Mouse (Mus musculus): ENCODE measurements around the gene Azgp1. TPM values are rescaled to one million over a fixed set of nuclear protein-coding genes. Genes with fewer than 3 reads are reported as not detected.
"Not testable (repeated sequence)": the region's sequence is repeated elsewhere in the genome, so short reads cannot be mapped to it uniquely, and the experiment has no call there.

The Azgp1 gene
- not detected in 2 replicates for polyA plus RNA-seq (2016; fragmentation: Nextera tagmentation; extraction: Ambion mirVana)

DNA sequence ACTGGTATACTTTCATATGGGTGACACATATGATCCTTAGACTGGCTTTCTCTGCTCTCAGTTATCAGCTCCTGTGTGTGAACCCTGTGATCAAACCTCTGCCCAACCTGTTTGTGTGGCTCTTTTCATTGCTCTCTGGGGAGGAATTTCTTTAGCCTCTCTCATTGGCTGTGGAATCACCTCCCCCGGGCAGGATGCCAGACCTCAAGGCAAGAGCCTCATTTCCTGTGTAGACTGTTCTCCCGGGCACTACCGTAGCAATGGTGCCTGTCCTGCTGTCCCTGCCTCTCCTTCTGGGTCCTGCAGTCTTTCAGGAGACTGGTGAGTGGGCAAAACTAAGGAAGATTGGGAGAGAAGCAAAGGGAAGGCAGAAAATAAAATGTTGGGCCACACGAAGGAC is at the start of gene Azgp1:
Gene Azgp1, plus strand, starts transcription at position 221 of the 400 bp plus-strand sequence.
- H3K27me3 ChIP-seq (replicated peaks) = no peaks in the 10 kb centered on the region
- ATAC-seq = no peak

DNA sequence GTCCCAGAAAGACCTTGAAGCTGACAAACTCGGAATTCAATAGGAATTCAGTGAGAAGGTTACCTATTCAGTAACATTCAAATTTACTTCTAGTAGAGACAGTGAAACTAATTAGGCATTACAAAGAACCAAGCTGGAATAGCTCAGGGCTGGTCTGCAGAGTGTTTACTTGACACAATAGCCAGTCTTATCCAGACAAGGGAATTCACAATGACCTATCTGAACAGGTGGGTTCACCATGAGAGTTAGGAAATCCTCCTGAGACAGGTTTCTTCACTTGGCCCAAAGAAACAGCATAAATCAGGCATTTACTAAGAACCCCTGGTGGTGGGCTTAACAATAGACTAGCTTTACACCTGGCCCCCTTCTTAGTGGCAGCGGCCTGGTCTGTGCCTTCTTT is 47.4 kb upstream of the Azgp1 start:
- H3K4me3 ChIP-seq; H3K4me1 ChIP-seq; H3K4me2 ChIP-seq; H3K9ac ChIP-seq; H3K27ac ChIP-seq; ATAC-seq; H3K9me3 ChIP-seq (replicated peaks); H3K27me3 ChIP-seq (replicated peaks); H3K36me3 ChIP-seq: not testable (repeated sequence)
- 48% methylated on average over 2 of the region's 2 CpGs for WGBS (ENCODE audit: insufficient replicate concordance)

More for the DNA sequence above, at the start of gene Azgp1:
- 51% methylated on average over 4 of the region's 4 CpGs for WGBS (ENCODE audit: insufficient replicate concordance)
- H3K4me2 ChIP-seq = no peak within 1 kb of the TSS
- no peak within 1 kb of the TSS for H3K9ac ChIP-seq
- no peaks in the 10 kb centered on the region for H3K9me3 ChIP-seq (replicated peaks)
- H3K27ac ChIP-seq = no peak within 1 kb of the TSS
- no peak within 1 kb of the TSS for H3K4me3 ChIP-seq
- H3K4me1 ChIP-seq = no peaks in the 10 kb centered on the region
- H3K36me3 ChIP-seq = no peaks in the 10 kb centered on the region

DNA sequence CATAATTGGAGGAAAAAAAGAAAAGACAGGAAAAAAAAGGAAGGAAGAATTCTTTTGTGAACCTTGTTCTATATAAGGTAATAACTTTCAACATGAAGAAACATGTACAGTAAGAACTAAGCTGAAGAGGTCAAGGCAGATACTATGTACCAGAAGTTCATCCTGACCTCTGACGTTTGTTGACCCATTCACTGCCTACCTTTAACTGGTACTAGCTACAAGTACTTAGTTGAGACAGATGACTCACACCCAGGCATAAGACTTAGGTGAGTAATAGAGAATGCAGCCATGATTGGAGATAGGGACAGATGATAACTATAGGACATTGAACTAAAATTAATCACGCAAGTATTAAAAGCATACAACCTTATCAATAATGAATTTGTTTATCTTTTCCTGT is 44.8 kb upstream of the Azgp1 start:
- Histone ChIP-seq H3K4me2 (no peak overlapping the region), H3K9ac (no peak overlapping the region), H3K27me3 (replicated peaks) (no peaks in the 10 kb centered on the region), H3K9me3 (replicated peaks) (no peaks in the 10 kb centered on the region), H3K4me1 (no peaks in the 10 kb centered on the region), H3K36me3 (no peaks in the 10 kb centered on the region), H3K27ac (no peak overlapping the region), H3K4me3 (no peak overlapping the region)
- WGBS (ENCODE audit: insufficient replicate concordance) = 70% methylated on average over 2 of the region's 2 CpGs
- ATAC-seq = no peak

GRCm38 (mm10) chr5:137937238-137937637 is 44.1 kb upstream of the Azgp1 start:
- no peaks in the 10 kb centered on the region for H3K36me3 ChIP-seq
- 40% methylated on average over 4 of the region's 4 CpGs for WGBS (ENCODE audit: insufficient replicate concordance)
- H3K4me2 ChIP-seq = no peak overlapping the region
- H3K27me3 ChIP-seq (replicated peaks) = no peaks in the 10 kb centered on the region
- H3K4me3 ChIP-seq = no peak overlapping the region
- no peak for ATAC-seq
- no peaks in the 10 kb centered on the region for H3K4me1 ChIP-seq
- no peak overlapping the region for H3K9ac ChIP-seq
- no peaks in the 10 kb centered on the region for H3K9me3 ChIP-seq (replicated peaks)
- H3K27ac ChIP-seq = no peak overlapping the region

DNA sequence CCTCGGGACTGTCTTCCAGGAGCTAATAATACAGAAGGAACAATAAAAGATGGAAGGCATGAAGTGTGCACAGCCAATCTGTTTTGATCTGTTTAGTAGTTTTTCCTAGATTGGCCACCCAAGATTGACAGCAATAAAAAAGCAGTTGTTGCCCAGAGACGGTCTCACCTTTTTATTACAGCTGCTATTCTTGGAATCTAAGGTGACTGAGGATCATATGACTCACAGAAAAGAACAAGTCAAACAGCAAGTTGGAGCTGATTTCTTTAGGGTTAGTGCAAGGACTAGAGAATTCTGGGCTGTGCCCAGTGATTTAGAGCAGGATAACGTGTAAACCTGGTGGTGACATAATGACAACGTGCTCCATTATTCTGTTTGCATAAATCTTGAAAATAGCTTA is 40.4 kb upstream of the Azgp1 start:
- Histone ChIP-seq H3K9ac (no peak overlapping the region), H3K4me3 (no peak overlapping the region), H3K27me3 (replicated peaks) (no peaks in the 10 kb centered on the region), H3K4me2 (no peak overlapping the region), H3K9me3 (replicated peaks) (no peaks in the 10 kb centered on the region), H3K27ac (no peak overlapping the region), H3K36me3 (no peaks in the 10 kb centered on the region), H3K4me1 (no peaks in the 10 kb centered on the region)
- 70% methylated on average over 4 of the region's 4 CpGs for WGBS (ENCODE audit: insufficient replicate concordance)
- ATAC-seq = no peak

- Histone ChIP-seq H3K9ac (no peak overlapping the region), H3K27me3 (replicated peaks) (no peaks in the 10 kb centered on the region), H3K36me3 (no peaks in the 10 kb centered on the region), H3K9me3 (replicated peaks) (no peaks in the 10 kb centered on the region), H3K4me2 (no peak overlapping the region), H3K4me1 (no peaks in the 10 kb centered on the region), H3K4me3 (no peak overlapping the region), H3K27ac (no peak overlapping the region)
- no peak for ATAC-seq
- 50% methylated on average over 1 of the region's 1 CpGs for WGBS (ENCODE audit: insufficient replicate concordance)
Observed at GRCm38 (mm10) chr5:137943133-137943532, 38.2 kb upstream of the Azgp1 start.

DNA sequence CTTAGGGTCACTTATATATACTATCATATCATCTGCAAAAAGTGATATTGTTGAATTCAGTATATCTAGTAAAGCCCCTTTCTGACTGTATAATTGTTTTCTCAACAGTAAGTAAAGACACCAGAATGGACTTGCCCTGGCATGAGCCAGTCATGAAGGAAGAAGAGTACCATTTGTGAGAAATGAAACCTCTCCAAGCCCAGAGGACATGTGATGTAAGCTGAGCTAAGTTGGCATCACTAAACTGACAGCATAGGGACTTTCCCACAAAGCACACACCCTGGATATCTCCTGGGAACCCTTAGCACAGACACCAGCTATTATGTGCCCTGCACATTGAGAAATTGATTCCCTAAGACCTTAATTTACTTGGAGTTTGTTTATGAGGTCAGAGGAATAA is 34.0 kb upstream of the Azgp1 start:
- no peak for ATAC-seq
- no peak overlapping the region for H3K4me3 ChIP-seq
- no peaks in the 10 kb centered on the region for H3K36me3 ChIP-seq
- no peaks in the 10 kb centered on the region for H3K4me1 ChIP-seq
- no peak overlapping the region for H3K4me2 ChIP-seq
- H3K9ac ChIP-seq = no peak overlapping the region
- no peaks in the 10 kb centered on the region for H3K27me3 ChIP-seq (replicated peaks)
- no peaks in the 10 kb centered on the region for H3K9me3 ChIP-seq (replicated peaks)
- H3K27ac ChIP-seq = no peak overlapping the region

DNA sequence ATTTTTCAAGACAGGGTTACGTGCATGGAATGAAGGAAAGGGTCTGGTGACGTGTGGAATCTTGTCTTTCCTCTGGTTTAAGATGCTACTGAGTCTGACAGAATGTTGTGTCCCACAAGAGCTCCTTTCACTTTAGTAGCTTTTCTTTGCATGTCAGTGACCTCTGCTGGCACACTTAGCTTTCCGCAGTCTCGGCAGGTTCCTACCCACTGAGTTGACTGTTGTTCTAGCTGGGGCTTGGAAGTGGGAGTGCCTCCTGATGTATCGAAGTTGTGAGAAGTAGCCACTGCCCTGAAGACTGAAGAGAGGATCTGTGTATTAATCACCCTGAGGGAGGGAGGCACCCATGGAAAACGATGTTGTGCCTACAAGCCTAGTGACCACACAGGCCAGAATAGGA is 30.1 kb upstream of the Azgp1 start:
- H3K4me3 ChIP-seq = no peak overlapping the region
- no peaks in the 10 kb centered on the region for H3K9me3 ChIP-seq (replicated peaks)
- 32% methylated on average over 6 of the region's 6 CpGs for WGBS (ENCODE audit: insufficient replicate concordance)
- H3K9ac ChIP-seq = no peak overlapping the region
- no peaks in the 10 kb centered on the region for H3K4me1 ChIP-seq
- H3K4me2 ChIP-seq = no peak overlapping the region
- no peak overlapping the region for H3K27ac ChIP-seq
- ATAC-seq = no peak
- H3K36me3 ChIP-seq = no peaks in the 10 kb centered on the region
- no peaks in the 10 kb centered on the region for H3K27me3 ChIP-seq (replicated peaks)

DNA sequence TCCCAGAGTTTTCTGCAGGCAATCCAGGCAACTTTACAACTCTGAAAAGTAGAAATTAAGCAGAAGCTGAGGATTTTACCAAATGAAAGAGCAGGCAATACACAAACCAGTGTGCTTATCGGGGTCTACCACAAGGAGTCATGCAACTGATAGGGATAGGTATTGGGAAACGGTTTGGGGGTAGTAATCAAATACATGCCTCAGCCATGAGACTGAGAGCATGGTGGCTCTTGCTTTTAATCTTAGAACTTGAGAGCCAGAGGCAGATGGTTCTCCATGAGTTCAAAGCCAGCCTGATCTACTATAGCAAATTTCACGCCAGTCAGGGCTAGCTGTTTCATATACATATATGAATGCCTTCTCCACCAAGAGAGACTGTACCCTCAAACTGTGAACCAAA is 24.9 kb upstream of the Azgp1 start:
- no peaks in the 10 kb centered on the region for H3K4me1 ChIP-seq
- no peak overlapping the region for H3K27ac ChIP-seq
- 74% methylated on average over 3 of the region's 3 CpGs for WGBS (ENCODE audit: insufficient replicate concordance)
- no peaks in the 10 kb centered on the region for H3K9me3 ChIP-seq (replicated peaks)
- ATAC-seq = no peak
- H3K4me2 ChIP-seq = no peak overlapping the region
- H3K9ac ChIP-seq = no peak overlapping the region
- no peaks in the 10 kb centered on the region for H3K27me3 ChIP-seq (replicated peaks)
- no peak overlapping the region for H3K4me3 ChIP-seq
- H3K36me3 ChIP-seq = no peaks in the 10 kb centered on the region

DNA sequence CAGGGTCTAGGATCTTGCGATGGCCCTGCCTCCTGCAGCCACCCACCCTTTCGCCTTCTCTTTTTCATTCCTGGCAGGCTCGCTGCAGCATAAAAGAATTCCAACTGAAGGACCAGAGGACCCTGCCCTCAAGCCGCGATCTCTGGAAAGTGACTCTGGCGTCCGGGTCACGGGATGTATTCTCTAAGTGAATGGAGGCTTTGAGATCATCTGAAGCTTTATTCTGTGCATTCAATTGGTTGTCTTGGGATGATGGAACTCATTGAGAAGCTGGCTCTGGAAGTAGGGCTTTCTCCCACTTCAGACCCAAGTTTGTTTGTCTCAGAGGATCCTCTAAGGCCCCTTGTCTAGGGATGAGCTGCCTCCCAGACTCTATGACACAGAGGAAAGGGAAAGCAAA is 18.4 kb upstream of the Azgp1 start, which contains the start of gene Gjc3:
Gene Gjc3, minus strand, starts transcription at position 154 of the 400 bp plus-strand sequence.
- ATAC-seq = no peak
- Histone ChIP-seq H3K36me3 (no peaks in the 10 kb centered on the region), H3K4me2 (no peak within 1 kb of the TSS), H3K4me3 (no peak within 1 kb of the TSS), H3K4me1 (no peaks in the 10 kb centered on the region), H3K9ac (no peak within 1 kb of the TSS), H3K9me3 (replicated peaks) (no peaks in the 10 kb centered on the region), H3K27ac (no peak within 1 kb of the TSS), H3K27me3 (replicated peaks) (no peaks in the 10 kb centered on the region)
- WGBS (ENCODE audit: insufficient replicate concordance) = 72% methylated on average over 8 of the region's 8 CpGs

- Histone ChIP-seq H3K27ac (no peak overlapping the region), H3K4me3 (no peak overlapping the region), H3K36me3 (no peaks in the 10 kb centered on the region), H3K4me2 (no peak overlapping the region), H3K9me3 (replicated peaks) (no peaks in the 10 kb centered on the region), H3K27me3 (replicated peaks) (no peaks in the 10 kb centered on the region), H3K9ac (no peak overlapping the region), H3K4me1 (no peaks in the 10 kb centered on the region)
- ATAC-seq = no peak
Observed at GRCm38 (mm10) chr5:137966492-137966891, 14.8 kb upstream of the Azgp1 start.

- H3K9me3 ChIP-seq (replicated peaks) = no peaks in the 10 kb centered on the region
- H3K9ac ChIP-seq = no peak overlapping the region
- WGBS (ENCODE audit: insufficient replicate concordance) = 45% methylated on average over 2 of the region's 2 CpGs
- no peaks in the 10 kb centered on the region for H3K36me3 ChIP-seq
- no peak overlapping the region for H3K27ac ChIP-seq
- no peak overlapping the region for H3K4me2 ChIP-seq
- no peak for ATAC-seq
- H3K4me1 ChIP-seq = no peaks in the 10 kb centered on the region
- no peak overlapping the region for H3K4me3 ChIP-seq
- no peaks in the 10 kb centered on the region for H3K27me3 ChIP-seq (replicated peaks)
Observed at GRCm38 (mm10) chr5:137973161-137973560, 8.2 kb upstream of the Azgp1 start.

- Histone ChIP-seq H3K4me1 (no peaks in the 10 kb centered on the region), H3K27me3 (replicated peaks) (no peaks in the 10 kb centered on the region), H3K4me2 (no peak overlapping the region), H3K9me3 (replicated peaks) (no peaks in the 10 kb centered on the region), H3K4me3 (no peak overlapping the region), H3K36me3 (no peaks in the 10 kb centered on the region), H3K9ac (no peak overlapping the region), H3K27ac (no peak overlapping the region)
- no peak for ATAC-seq
- WGBS (ENCODE audit: insufficient replicate concordance) = 40% methylated on average over 3 of the region's 3 CpGs
Observed at GRCm38 (mm10) chr5:137973738-137974137, 7.6 kb upstream of the Azgp1 start.
